14 mouse cellular contexts compared by ENCODE assay signal in the genomic region with DNA sequence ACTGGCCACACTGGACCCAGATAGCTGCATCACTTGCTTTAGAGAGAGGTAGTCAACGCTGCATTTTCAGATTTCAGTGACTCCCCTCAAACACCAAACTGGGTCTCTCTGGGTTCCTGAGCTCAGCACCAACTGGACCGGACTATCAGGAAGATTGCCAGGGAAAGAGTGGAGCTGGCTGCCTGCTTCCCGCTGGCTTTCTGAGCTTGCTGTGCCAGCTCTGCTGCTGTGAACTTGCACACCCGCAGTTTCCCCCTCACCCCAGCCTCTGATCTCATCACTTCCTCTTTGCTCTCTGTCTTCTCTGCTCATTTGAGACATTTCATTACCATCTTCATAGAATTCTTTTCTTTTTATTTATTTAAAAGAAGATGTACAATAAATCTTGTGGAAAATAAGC. TPM values are rescaled to one million over a fixed set of nuclear protein-coding genes. Genes with fewer than 3 reads are reported as not detected.
A peak's percentile ranks its signal among the peaks of the same experiment; 100 is the strongest.
DNase-seq lines count a peak whose midpoint lies in the region; ATAC-seq and TF ChIP-seq lines count a peak whose summit lies in the region.
"Had no signal": no experiment of that assay in that cellular context is flagged by ENCODE, and none has a peak within 500 bp of the region (broad histone marks: within the 10 kb centered on the region; RNA-seq: fewer than 3 reads in every experiment).

No protein-coding gene starts in this region.

- 54% methylated on average over 4 of the region's 4 CpGs for WGBS in lung, postnatal 0 days

- H3K9me3 ChIP-seq in MEL (replicated peaks; ENCODE audit: insufficient read depth, low read length) = no peaks in the 10 kb centered on the region
- H3K9me3 ChIP-seq in lung, postnatal 0 days (ENCODE audit: low read length) = no peaks in the 10 kb centered on the region
- H3K9me3 ChIP-seq: forebrain, embryonic 13.5 days; limb, embryonic 12.5 days had no signal

- ATAC-seq in lung, postnatal 0 days = no peak
- ATAC-seq: forebrain, embryonic 13.5 days; midbrain, embryonic 16.5 days had no signal

- DNase-seq in layer of hippocampus, adult 11-12 months (ENCODE audit: low spot score) = peak; percentile 29
- DNase-seq in layer of hippocampus, postnatal 10 days (ENCODE audit: low spot score in 2 of 2) = no peak
- peak; percentile 11 for DNase-seq in MEL (ENCODE audit: low read depth, low spot score)
- DNase-seq in cerebellum, postnatal 14 days = peak; percentile 45 to 68
- peak; percentile 40 for DNase-seq in splenic B cell, adult 2 months (ENCODE audit: low read depth, low spot score)
- no peak for DNase-seq in ovary, postnatal 36 days (ENCODE audit: low spot score)
- no peak for DNase-seq in embryo, embryonic 9.5 days (ENCODE audit: extremely low spot score)
- no peak for DNase-seq in lung, postnatal 0 days (ENCODE audit: low spot score)
- DNase-seq: kidney, postnatal 36 days; right cerebral cortex, adult 18-20 months had no signal

- H3K4me3 ChIP-seq in MEL (ENCODE audit: control insufficient read depth in 1 of 2, insufficient read depth in 1 of 2, low read depth in 2 of 2, low read length in 2 of 2) = no peak overlapping the region
- no peak overlapping the region for H3K4me3 ChIP-seq in lung, postnatal 0 days (ENCODE audit: low read depth, low read length)
- H3K4me3 ChIP-seq: forebrain, embryonic 13.5 days; limb, embryonic 12.5 days had no signal

- no peak for TF ChIP-seq CTCF in MEL (IDR thresholded peaks at IDR 0.05 in 2 of 3, conservative IDR thresholded peaks at IDR 0.05 in 1 of 3; ENCODE audit: control insufficient read depth in 1 of 3, insufficient read depth in 1 of 3, low read depth in 2 of 3, low read length in 3 of 3, poor library complexity in 1 of 3, severe bottlenecking in 1 of 3)
- TF ChIP-seq CTCF in lung, postnatal 0 days (IDR thresholded peaks at IDR 0.05) = no peak

- H3K36me3 ChIP-seq in MEL (ENCODE audit: control insufficient read depth in 1 of 2, insufficient read depth in 2 of 2, low read length in 2 of 2) = no peaks in the 10 kb centered on the region
- no peaks in the 10 kb centered on the region for H3K36me3 ChIP-seq in splenic B cell, adult 2 months (ENCODE audit: control insufficient read depth, insufficient read depth, low read length, poor library complexity, severe bottlenecking)
- no peaks in the 10 kb centered on the region for H3K36me3 ChIP-seq in lung, postnatal 0 days (ENCODE audit: insufficient read depth, low read length)
- H3K36me3 ChIP-seq: limb, embryonic 12.5 days had no signal

- no peak overlapping the region for H3K9ac ChIP-seq in MEL (ENCODE audit: control insufficient read depth, low read depth, low read length, poor library complexity, severe bottlenecking)
- no peak overlapping the region for H3K9ac ChIP-seq in lung, postnatal 0 days (replicated peaks; ENCODE audit: low read depth)
- H3K9ac ChIP-seq: forebrain, embryonic 13.5 days; limb, embryonic 12.5 days had no signal

- no peaks in the 10 kb centered on the region for H3K79me2 ChIP-seq in MEL (ENCODE audit: control insufficient read depth, insufficient read depth, low read length, poor library complexity)

- TF ChIP-seq POLR2A in MEL (IDR thresholded peaks at IDR 0.05; ENCODE audit: control insufficient read depth in 1 of 2, insufficient read depth in 1 of 2, low read depth in 1 of 2, low read length in 2 of 2, poor library complexity in 1 of 2) = no peak

- TF ChIP-seq RAD21 in MEL (IDR thresholded peaks at IDR 0.05; ENCODE audit: low read depth, low read length) = no peak

- no peaks in the 10 kb centered on the region for H3K4me1 ChIP-seq in MEL (ENCODE audit: control insufficient read depth in 1 of 2, insufficient read depth in 2 of 2, low read length in 2 of 2)
- H3K4me1 ChIP-seq in lung, postnatal 0 days (ENCODE audit: insufficient read depth, low read depth, low read length) = no peaks in the 10 kb centered on the region
- H3K4me1 ChIP-seq: limb, embryonic 12.5 days had no signal

- no peak overlapping the region for H3K4me2 ChIP-seq in lung, postnatal 0 days (replicated peaks; ENCODE audit: low read depth, low read length)
- H3K4me2 ChIP-seq: forebrain, embryonic 13.5 days; limb, embryonic 12.5 days had no signal

- H3K27ac ChIP-seq in MEL (ENCODE audit: control insufficient read depth, low read depth, low read length) = no peak overlapping the region
- no peak overlapping the region for H3K27ac ChIP-seq in lung, postnatal 0 days (ENCODE audit: low read length)
- H3K27ac ChIP-seq: forebrain, embryonic 13.5 days; limb, embryonic 12.5 days had no signal

- no peak for TF ChIP-seq EP300 in MEL (IDR thresholded peaks at IDR 0.05; ENCODE audit: low read depth in 1 of 2, low read length in 2 of 2)
- no peak for TF ChIP-seq EP300 in lung, postnatal 0 days (IDR thresholded peaks at IDR 0.05)

- H3K27me3 ChIP-seq in MEL (ENCODE audit: control insufficient read depth in 1 of 2, insufficient read depth in 2 of 2, low read length in 2 of 2) = peaks cover 0 to 2% of the 10 kb centered on the region in 2 experiments; a peak in 1 of 4 replicates
- H3K27me3 ChIP-seq in splenic B cell, adult 2 months (ENCODE audit: control insufficient read depth, insufficient read depth, low read length, poor library complexity, severe bottlenecking) = no peaks in the 10 kb centered on the region
- no peaks in the 10 kb centered on the region for H3K27me3 ChIP-seq in lung, postnatal 0 days (replicated peaks; ENCODE audit: insufficient read depth, low read length)
- H3K27me3 ChIP-seq: forebrain, embryonic 13.5 days; limb, embryonic 12.5 days had no signal

TF ChIP-seq in MEL, 35 proteins besides CTCF, POLR2A, EP300 and RAD21:
- TF ChIP-seq GATA1 (IDR thresholded peaks at IDR 0.05; ENCODE audit: low read depth, low read length) (no peak), TBP (IDR thresholded peaks at IDR 0.05; ENCODE audit: low read depth, low read length) (no peak), POLR2AphosphoS2 (IDR thresholded peaks at IDR 0.05; ENCODE audit: low read length) (no peak)

RNA-seq across cellular contexts. Expression of a gene that starts 44.2 kb away (rescaled TPM):
- total RNA-seq in layer of hippocampus, postnatal 10 days (2021) = 10 to 100 TPM; 73.3 to 75.7 TPM
- total RNA-seq in MEL (2012; rRNA removed) = 19.4 and 19.5 TPM in 2 replicates
- 10 to 100 TPM; 38.5 to 50.5 TPM for polyA plus RNA-seq in MEL (2012; ENCODE audit: insufficient read depth in 1 of 2, insufficient read length in 2 of 2, low read depth in 1 of 2, low replicate concordance in 2 of 2, missing spikeins in 1 of 2)
- 24.3 and 34.4 TPM in 2 replicates for polyA plus RNA-seq in lung, postnatal 0 days (2015; fragmentation: Nextera tagmentation; extraction: Ambion mirVana)

RNA-seq across cellular contexts. Expression of a gene that starts 51.1 kb away (rescaled TPM):
- not detected for total RNA-seq in layer of hippocampus, postnatal 10 days (2021)
- total RNA-seq in MEL (2012; rRNA removed) = not detected in 2 replicates
- polyA plus RNA-seq in MEL (2012; ENCODE audit: insufficient read depth in 1 of 2, insufficient read length in 2 of 2, low read depth in 1 of 2, low replicate concordance in 2 of 2, missing spikeins in 1 of 2) = not detected
- polyA plus RNA-seq in lung, postnatal 0 days (2015; fragmentation: Nextera tagmentation; extraction: Ambion mirVana) = 0.10 TPM in 1 of 2 replicates, not detected in the other
- total RNA-seq: heart, postnatal 36 days had no signal
- polyA plus RNA-seq: forebrain, embryonic 13.5 days; limb, embryonic 12.5 days; midbrain, embryonic 16.5 days had no signal

Comparison
In these comparisons a context has a peak if more than half of its experiments do, and no peak if none do; other contexts are left out.
1. DNase-seq: peak in layer of hippocampus, adult 11-12 months (single experiment), MEL (single experiment), cerebellum, postnatal 14 days (2 of 2) and splenic B cell, adult 2 months (single experiment); none in layer of hippocampus, postnatal 10 days (0 of 2), ovary, postnatal 36 days (single experiment), embryo, embryonic 9.5 days (single experiment) and lung, postnatal 0 days (single experiment).